Mouse (Mus musculus) thymus, adult 18-20 months (tissue): ENCODE results near the gene Wtip.
"Not testable (repeated sequence)": the region's sequence is repeated elsewhere in the genome, so short reads cannot be mapped to it uniquely, and the experiment has no call there.

Experiments
- DNase-seq, 2 experiments: peaks; one replicate each; pipeline ENCODE4 v3.0.0; 2022; ENCODE audit warnings: mixed read lengths in 2 of 2

The Wtip gene

DNA sequence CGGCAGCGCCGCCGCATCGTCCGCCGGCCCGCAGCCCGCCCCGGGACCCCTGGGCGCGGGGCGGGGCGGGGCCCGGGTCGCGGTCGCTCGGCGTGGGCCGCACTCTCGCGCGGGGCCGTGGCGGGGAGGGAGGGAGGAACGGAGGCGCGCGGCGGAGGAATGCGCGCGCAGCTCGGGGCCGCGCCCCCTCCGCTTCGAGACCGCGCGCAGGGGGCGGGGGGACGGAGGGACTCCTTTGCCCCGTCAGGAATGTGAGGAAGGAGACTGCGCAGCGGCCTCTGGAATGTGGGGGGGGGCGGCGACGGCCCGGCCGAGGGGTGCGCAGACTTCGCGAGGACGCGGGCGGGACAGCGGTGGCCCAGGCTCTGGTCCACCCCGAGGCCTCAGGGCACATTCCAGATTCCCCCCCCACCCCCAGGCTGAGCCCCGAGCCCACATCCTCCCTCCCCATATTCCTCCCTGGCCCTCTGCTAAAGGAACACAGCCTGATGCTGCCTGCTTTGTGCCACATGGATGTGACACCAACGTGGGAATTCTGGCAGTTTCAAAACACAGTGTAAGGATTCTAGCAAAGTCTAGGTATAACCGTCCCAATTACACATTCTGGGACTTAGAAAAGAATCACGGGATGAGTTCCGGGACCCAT, at the start of gene Wtip:
Gene Wtip, minus strand, starts transcription at position 152 of the 646 bp plus-strand sequence.
- no peak for DNase-seq

GRCm38 (mm10) chr7:34176241-34176640, 43.2 kb upstream of the Wtip start:
- DNase-seq, result not testable (repeated sequence)

DNA sequence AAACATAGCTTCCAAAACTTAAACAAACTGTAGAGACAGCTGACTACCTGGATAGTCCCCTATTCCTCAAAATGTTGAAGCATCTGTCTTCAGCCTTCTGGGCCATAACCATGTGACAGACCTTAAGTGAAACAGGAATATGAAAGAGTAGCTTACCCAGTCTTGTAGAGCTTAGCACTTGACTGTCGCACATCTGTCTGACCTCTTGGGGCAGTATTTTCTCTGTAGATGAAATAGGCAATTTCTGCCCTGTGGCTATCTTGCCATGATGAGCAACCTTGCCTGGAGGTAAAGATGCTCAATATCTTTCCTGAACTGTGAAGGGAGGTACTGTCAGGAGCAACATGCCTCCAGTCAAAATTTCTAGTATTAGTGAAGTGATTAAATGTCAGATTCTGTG, 39.2 kb upstream of the Wtip start:
- DNase-seq, result no peak

DNA sequence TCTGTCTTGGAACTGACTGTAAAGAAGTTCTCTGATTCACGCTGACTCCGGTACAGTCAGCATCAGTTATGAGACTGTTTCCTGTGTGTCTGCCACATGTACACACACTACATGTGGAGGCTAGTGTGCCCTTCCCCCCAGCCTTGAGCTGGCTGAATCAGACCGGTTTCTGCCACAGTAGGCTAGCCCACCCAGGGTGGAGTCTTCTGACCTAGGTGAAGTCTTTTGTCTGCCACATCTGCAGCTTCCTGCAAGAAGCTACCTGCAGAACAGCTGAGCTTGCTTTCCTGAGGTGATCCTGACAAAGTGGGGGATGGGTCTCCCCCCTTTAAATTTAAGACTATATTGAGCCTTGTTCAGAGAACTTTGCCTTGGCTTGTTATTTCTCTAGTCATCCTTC, 36.4 kb upstream of the Wtip start, which contains the start of gene Uba2:
Gene Uba2, minus strand, starts transcription at position 146 of the 400 bp plus-strand sequence.
- DNase-seq, result no peak

DNA sequence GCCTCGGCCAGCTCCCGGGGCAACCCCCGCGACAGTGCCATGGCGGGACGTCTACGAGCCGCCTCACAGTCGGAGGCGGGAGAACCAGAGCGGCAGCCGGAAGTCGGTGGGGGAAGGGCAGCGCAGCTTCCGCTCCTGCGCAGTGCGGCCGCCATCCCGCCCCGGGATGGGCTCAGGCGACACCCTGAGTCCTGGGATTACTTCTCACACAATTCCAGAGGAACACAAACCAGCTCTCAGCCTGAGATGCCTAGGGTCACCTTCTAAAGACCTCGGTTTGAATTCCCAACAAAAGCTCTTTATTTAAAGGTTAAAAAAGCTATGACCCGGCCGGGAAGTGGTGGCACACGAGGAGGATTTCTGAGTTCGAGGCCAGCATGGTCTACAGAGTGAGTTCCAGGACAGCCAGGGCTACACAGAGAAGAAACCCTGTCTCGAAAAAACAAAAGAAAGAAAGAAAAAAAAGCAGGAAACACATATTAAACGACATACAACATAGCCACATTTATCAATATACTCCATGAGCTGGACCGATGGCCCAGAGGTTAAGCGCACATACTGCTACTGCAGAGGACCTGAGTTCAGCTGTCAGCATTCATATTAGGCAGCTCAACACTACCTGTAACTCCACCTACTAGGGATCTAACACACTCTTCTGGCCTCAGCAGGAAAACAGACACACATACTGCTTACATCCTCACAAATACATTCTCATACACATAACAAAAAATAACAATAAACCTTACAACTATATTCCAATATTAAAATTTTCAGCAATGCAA, 35.6 kb upstream of the Wtip start:
- peak; percentile 78 to 80 for DNase-seq

DNA sequence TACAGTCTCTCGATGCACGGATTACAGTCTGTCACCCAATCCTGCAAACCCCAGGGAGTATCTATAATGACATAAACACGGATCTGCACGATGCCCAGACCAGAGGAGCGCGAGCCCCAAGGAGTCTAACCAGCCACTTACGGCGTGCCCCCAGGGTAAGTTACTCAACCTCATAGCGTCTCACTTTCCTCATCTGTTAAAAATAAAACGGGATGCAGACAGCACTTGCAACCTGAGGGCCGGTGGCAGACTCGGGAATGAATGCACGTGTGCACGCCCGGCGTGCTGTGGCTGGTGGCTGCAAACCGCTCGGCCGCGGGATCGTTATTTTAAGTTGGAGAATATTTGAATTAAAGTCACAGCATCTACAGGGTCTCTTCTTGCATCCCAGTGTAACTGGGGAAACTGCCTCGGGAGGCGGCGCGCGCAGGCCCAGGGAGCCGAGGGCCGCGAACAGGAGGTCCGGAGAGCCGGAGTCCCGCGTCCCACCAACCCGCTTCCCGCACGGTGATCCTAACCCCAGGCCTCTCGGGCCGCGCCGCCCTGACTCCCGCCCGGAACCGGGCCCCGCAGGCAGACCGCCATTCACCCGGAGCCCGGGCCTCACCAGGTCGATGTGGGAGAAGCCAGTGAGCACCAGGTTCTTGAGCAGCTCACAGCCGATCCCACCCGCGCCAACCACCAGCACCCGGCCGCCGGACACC, 34.9 kb upstream of the Wtip start:
- peak in 1 of 2 experiments; percentile 10 for DNase-seq

DNA sequence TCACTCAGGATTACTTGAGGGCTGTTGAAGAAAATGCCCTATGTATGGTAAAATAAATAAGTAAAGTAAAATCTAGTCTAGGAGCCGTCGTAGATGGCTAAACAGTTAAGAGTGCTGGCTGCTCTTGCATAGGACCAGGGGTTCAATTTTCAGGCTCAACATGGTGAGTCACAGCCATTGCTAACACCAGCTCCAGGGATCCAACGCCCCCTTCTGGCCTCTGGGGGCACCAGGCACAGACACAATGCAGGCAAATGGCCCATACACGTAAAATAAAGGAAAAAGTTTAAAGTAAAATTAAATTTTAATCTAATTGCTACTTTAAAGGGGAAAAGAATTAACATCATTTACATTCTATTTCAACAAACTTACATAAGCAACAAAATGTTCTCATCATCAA, 33.8 kb upstream of the Wtip start:
- DNase-seq, result no peak

GRCm38 (mm10) chr7:34165999-34166398, 32.9 kb upstream of the Wtip start:
- DNase-seq, result no peak

GRCm38 (mm10) chr7:34164671-34165070, 31.6 kb upstream of the Wtip start:
- no peak for DNase-seq

GRCm38 (mm10) chr7:34159167-34159566, 26.1 kb upstream of the Wtip start:
- DNase-seq, result no peak

GRCm38 (mm10) chr7:34157994-34158393, 24.9 kb upstream of the Wtip start:
- DNase-seq, result no peak

- DNase-seq, result no peak
Measured at GRCm38 (mm10) chr7:34147193-34147592, 14.1 kb upstream of the Wtip start.

GRCm38 (mm10) chr7:34141123-34141522, 8.1 kb upstream of the Wtip start:
- no peak for DNase-seq

DNA sequence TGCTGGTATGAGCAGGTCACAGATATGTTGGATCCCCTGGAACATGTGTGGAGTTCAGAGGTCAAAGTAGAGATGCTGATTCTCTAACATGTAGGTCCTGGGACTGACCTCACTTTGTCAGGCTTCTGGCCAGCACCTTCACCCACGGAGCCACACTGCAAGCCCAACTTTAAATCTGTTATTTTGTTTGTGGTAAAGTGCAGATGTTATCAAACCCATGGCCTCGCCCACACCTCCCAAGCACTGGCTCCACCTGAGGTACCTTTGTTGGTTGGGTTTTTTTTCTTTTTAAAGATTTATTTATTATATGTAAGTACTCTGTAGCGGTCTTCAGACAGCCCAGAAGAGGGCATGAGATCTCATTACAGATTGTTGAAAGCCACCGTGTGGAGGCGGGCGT, 6.4 kb upstream of the Wtip start:
- DNase-seq, result no peak

DNA sequence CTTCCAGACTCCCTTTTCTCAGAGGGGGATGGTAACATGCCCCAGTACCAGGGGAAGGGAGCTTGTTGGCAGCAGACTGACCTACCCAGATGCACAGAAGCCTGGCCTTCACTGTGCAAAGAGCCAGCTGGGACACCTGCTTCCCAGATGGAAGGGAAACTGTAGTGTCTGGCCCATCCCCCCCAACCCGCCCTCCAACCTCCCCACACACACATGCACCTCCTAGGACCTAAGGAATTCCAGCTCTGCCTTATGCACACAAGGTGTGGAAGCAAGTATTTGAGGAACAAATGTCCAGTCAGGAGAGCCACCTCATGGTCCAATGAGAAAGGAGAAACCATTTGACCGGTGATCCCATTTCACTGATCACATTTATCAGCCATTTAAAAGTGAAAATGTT, 1.3 kb upstream of the Wtip start:
- DNase-seq, result no peak

- no peak for DNase-seq
Measured at GRCm38 (mm10) chr7:34132355-34133079, 551 bp downstream of the Wtip start.

GRCm38 (mm10) chr7:34131959-34132354, 1.1 kb downstream of the Wtip start:
- DNase-seq, result no peak

DNA sequence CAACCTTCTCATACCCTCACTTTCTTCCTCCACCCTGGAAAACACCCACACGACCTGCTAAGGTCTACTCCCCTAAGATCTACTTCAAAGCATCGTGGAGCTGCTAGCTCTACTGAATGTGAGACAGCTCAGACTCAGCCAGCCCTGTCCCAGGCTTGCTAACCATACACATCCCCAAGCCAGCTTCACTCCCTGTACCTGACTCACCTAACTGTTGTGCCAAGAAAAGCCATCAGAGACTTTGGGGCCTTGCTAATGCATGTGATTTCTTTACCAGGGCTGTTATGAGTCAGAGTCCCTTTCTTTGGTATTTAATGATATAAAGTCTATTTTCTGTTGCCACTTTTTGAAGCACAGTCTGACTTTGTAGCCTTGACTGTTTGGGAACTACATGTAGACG, 1.9 kb downstream of the Wtip start:
- no peak for DNase-seq

DNA sequence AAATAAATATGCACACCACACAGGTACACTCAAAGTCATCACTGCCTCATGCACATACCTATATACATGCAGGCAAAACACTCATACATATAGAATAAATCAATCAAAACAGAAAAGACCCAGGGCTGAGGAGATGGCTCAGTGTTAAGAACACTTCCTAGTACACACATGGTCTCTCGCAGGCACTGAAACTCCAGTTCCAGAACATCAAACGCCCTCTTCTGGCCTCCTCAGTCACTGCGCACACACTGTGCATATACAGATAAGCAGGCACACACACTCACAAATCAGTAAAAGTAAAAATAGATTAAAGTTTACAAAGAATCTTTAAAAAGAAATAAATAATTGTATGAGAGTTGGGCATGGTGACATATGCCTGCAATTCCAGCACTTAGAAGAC, 6.8 kb downstream of the Wtip start:
- DNase-seq, result no peak

DNA sequence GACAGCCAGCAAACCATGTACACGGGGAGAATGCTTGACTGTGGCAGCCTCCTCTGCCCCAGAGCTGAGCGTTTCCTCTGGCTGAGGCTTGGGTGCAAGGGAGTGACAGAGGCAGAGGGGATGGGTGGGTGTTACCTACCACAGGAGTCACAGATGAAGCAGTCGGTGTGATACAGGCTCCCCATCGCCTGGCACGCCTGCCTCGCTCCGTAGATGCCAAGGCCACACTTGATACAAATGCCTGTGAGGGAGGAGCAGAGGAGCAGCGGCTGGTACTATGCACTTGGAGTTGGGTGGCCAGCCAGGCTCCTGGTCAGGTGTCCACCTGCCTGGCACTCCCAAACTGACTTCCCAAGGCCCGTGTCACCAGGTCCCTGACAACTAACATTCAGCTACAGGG, 7.7 kb downstream of the Wtip start:
- no peak for DNase-seq

- no peak for DNase-seq
Measured at GRCm38 (mm10) chr7:34122987-34123720, 9.9 kb downstream of the Wtip start.

DNA sequence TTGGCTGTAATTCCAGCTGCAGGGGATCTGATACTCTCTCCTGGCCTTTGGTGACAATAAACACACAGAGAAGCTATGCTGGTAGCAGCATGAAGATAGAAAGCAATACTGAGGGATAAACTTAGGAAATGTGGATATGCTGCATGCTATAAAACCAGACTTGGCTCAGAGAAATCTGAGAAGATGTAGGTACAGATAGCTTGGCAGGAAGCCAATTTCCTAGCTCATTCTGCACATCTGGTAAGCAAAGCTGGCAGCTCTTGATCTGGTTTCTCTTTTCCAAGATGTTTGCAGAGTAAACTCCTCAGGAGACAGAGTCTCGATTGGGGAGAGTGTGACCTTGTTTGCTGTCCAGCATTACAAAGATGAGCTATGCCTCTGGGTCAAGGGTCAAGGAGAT, 12.4 kb downstream of the Wtip start:
- not testable (repeated sequence) for DNase-seq
